Mouse (Mus musculus): Measurements from ENCODE around the gene Epha5.

Epha5 gene

GRCm38 (mm10) chr5:84298878-84299736, 118.1 kb downstream of the Epha5 start:
- no peak for DNase-seq (ENCODE audit: low spot score)

GRCm38 (mm10) chr5:84289429-84289977, 127.7 kb downstream of the Epha5 start:
- DNase-seq (ENCODE audit: low spot score) = no peak

DNA sequence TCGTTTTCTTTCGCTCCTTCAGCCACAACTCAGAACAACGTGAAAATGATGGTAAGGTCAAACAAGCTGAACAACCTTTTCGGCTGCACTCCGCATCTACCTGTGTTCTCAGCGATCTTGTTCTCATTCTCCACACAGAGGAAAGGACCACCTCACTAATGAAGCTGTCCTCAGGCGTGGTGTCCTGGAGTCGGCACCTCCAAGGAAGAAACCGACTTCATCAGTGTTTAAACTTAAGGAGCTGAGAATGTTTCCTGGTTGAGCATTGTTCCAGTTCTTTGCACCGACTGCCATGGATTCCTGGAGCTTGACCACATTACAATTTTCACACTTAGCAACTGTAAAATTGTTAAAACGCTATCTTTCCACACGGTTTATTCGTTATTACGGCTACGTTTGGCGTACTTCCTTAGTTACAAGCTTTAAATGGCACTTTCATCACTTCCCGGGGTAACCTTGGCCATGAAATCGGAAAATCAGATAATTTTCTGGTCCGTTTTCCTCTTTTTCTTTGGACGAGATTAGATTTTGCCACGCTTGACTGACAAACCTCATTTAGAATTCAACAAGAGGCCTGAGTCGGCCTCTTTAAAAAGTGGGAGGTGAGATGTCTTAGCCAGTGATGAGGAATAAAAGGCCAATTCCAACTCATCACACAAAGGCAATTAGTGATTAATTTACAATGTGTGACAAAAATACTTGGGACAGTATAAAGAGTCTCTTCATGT, 135.7 kb downstream of the Epha5 start:
- no peak for DNase-seq (ENCODE audit: low spot score)

DNA sequence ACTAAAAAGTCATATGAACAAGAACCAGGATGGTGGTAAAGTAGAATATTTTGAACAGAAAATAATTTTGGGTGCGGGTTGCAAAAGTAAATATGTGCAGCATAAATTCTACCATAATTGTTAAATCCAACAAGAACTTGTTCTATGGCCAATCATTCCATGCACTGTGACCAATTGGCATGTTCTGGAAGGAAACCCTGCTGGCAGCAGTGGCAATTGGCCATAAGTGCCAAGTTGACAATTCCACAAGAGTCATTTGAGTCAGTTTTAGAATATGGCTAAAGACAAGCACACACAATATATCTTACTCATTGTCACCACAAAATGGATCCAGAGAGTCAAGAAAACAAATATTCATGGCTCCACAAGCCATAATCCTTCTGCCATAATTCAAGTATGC, 140.2 kb downstream of the Epha5 start:
- no peak for DNase-seq (ENCODE audit: low spot score)

GRCm38 (mm10) chr5:84265407-84265806, 151.8 kb downstream of the Epha5 start:
- DNase-seq (ENCODE audit: low spot score) = no peak

- DNase-seq (ENCODE audit: low spot score) = no peak
These were observed 153.2 kb downstream of the Epha5 start for GRCm38 (mm10) chr5:84263999-84264398.

DNA sequence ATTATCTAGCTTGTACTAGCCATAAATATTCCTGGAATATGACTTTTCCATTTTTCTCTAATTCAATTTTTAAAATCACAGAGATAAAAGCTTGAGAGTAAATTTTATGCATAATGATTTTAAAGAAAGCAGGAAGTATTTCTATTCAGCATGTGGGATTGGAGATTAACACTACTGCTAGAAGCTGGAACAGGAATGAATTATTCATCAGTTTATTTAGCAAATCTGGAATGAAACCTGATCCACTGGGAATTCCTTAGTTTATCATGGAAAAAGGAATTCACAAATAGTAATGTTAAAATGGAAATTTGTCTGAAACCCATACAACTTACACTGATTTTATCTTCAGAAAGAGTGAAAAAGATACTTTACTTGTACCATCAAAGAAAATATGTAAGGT, 187.2 kb downstream of the Epha5 start:
- DNase-seq (ENCODE audit: low spot score) = no peak

DNA sequence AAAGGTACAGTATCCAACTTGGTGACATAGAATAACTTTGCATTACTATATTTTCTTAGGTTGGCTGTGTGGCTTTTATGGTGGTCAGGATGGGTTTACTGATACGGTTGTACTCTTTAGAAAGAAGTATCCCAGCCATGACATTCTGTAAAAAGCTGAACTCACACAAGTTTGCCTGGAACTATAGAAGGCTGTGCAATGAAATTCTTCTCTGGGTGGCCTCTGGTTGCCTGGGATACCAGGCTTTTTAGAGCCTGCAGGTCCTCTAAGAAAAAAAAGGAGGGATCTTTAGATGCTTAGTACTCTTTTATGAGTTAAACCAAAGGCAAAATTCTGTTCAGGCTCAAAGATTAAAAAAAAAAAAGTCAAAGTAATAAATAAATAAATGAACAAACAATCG, 208.6 kb downstream of the Epha5 start:
- DNase-seq (ENCODE audit: low spot score) = no peak

DNA sequence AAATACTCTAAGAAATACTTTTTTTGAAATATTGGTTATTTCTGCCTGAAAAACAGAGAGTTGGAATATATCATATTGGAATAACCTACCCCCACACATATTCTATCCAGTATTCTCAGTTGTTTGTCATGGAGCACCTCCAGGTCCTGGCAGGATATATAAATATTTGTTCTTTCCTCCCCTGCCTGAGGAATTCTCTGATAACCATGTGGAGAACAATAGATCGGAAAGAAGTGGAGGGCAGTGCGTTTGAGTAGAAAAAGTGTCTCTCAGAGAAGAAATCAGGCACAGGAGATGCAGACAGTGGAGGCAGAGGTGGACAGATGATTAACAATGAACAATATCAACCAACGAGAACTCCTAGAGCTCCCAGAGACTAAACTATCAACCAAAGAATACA, 223.8 kb downstream of the Epha5 start:
- no peak for DNase-seq (ENCODE audit: low spot score)

- DNase-seq (ENCODE audit: low spot score) = no peak
These were observed 233.0 kb downstream of the Epha5 start for GRCm38 (mm10) chr5:84184189-84184588.

DNA sequence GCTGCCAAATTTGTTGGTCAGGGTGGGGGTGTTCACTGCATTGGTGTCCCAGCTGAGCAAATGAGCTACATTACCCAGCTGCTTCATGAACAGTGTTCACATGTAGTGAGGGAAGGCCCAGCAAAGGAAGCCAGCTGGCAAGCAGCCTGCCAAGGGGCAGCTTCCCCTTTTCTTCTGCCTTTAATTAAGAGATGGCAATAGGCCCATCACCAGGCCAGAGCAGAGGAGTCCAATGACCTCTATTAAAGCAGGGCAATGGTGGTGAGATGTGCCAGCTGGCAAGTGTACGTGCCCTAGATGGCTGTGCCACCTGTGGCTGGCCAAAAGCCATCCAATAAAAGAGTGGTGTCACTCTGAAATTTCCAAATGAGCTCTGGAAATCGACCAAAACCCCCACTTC, 264.1 kb downstream of the Epha5 start:
- DNase-seq (ENCODE audit: low spot score) = no peak

GRCm38 (mm10) chr5:84142138-84142537, 275.0 kb downstream of the Epha5 start:
- no peak for DNase-seq (ENCODE audit: low spot score)

- no peak for DNase-seq (ENCODE audit: low spot score)
These were observed 321.2 kb downstream of the Epha5 start for GRCm38 (mm10) chr5:84095947-84096346.

DNA sequence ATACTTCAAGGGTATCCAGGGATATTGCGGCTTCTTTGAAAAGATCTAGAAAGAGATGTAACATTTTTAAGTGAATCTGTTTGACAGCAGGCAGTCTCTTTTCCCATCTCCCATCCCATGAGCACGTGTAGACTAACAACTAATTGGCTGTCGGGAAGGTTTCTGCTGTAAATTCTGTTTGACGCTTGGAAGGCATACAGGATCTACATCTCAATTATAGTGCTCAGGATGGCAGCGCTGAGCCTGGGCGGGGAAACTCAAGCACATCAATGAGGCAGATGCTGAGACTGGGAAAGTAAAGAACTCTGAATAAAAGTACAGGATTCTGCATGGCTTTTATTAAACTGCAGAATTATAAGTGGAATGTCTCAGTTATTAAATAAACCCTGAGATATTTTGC, 335.9 kb downstream of the Epha5 start:
- DNase-seq (ENCODE audit: low spot score) = no peak

GRCm38 (mm10) chr5:84070976-84071375, 346.2 kb downstream of the Epha5 start:
- no peak for DNase-seq (ENCODE audit: low spot score)

DNA sequence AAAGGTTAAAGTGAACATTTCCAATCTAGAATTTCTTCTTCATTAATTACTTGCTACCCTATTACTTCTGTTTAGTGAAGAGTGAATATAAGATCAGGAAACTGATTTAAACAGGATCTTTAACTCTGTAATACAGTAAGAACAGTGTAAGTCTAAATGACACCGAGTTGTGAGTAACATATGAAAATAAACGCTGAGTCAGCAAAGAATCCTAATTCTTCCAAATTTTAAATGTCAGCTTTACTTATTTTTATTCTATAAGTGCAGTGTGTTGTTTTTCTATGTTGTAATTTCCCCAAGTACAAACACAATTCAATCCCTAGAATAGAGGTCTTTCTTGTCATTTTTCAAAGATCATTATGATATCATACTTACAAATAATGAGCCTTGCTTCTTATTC, 363.3 kb downstream of the Epha5 start:
- DNase-seq (ENCODE audit: low spot score) = no peak

GRCm38 (mm10) chr5:84037250-84037963, 379.8 kb downstream of the Epha5 start:
- no peak for DNase-seq (ENCODE audit: low spot score)
